ENCODE assay signal across 19 mouse cellular contexts in the genomic region with DNA sequence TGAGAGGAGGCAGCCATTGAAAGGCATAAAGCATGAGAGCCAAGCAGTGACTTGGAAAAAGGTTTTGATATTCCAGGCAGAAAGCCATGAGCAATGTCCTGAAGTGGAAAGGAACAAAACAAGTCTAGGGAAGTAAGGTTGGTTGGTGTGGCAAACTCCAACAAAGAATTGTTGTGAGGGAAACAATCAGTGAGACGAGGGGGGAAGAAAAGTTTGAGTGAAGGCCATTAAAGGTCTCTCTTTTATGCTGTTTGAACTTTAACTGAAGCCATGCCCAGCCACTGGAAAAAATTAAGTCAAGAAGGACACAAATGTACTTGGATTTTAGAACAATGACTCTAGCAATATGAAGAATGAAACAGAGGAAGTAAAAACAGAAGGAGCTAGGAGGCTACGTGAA.
"Had no signal": no experiment of that assay in that cellular context is flagged by ENCODE, and none has a peak within 500 bp of the region (broad histone marks: within the 10 kb centered on the region; RNA-seq: fewer than 3 reads in every experiment).

No protein-coding gene starts in this region.

- ATAC-seq: liver, postnatal 0 days; midbrain, embryonic 15.5 days had no signal

- H3K36me3 ChIP-seq: liver, embryonic 15.5 days; midbrain, embryonic 12.5 days; midbrain, embryonic 15.5 days; neural tube, embryonic 13.5 days; neural tube, embryonic 15.5 days had no signal

- H3K27me3 ChIP-seq: liver, embryonic 15.5 days; megakaryocyte, embryonic 14.5 days; midbrain, embryonic 12.5 days; midbrain, embryonic 15.5 days; neural tube, embryonic 13.5 days; neural tube, embryonic 15.5 days had no signal

- H3K9ac ChIP-seq: liver, embryonic 15.5 days; liver, postnatal 0 days; lung, embryonic 14.5 days; midbrain, embryonic 12.5 days; midbrain, embryonic 15.5 days; neural tube, embryonic 13.5 days; neural tube, embryonic 15.5 days had no signal

- H3K9me3 ChIP-seq: liver, embryonic 15.5 days; midbrain, embryonic 12.5 days; midbrain, embryonic 15.5 days; neural tube, embryonic 13.5 days; neural tube, embryonic 15.5 days had no signal

- DNase-seq: liver, postnatal 0 days; lung, postnatal 14 days; lung, postnatal 36 days; right cerebral cortex, adult 18-20 months; right cerebral cortex, postnatal 25 days; right cerebral cortex, postnatal 4 days; spleen, adult 18-20 months; thymus, adult 18-20 months; thymus, postnatal 14 days; thymus, postnatal 36 days had no signal

- H3K4me2 ChIP-seq: liver, embryonic 15.5 days; lung, embryonic 14.5 days; midbrain, embryonic 12.5 days; midbrain, embryonic 15.5 days; neural tube, embryonic 13.5 days; neural tube, embryonic 15.5 days had no signal

- H3K27ac ChIP-seq: liver, embryonic 15.5 days; macrophage; midbrain, embryonic 12.5 days; midbrain, embryonic 15.5 days; neural tube, embryonic 13.5 days; neural tube, embryonic 15.5 days had no signal

- H3K4me1 ChIP-seq: liver, embryonic 15.5 days; megakaryocyte, embryonic 14.5 days; midbrain, embryonic 12.5 days; midbrain, embryonic 15.5 days; neural tube, embryonic 13.5 days; neural tube, embryonic 15.5 days had no signal

- H3K4me3 ChIP-seq: liver, embryonic 15.5 days; megakaryocyte, embryonic 14.5 days; midbrain, embryonic 12.5 days; midbrain, embryonic 15.5 days; myocyte; neural tube, embryonic 13.5 days; neural tube, embryonic 15.5 days had no signal
